Mouse (Mus musculus) embryonic facial prominence, embryonic 11.5 days (tissue): ENCODE results near the gene Txndc2. TPM values are rescaled to one million over a fixed set of nuclear protein-coding genes. Genes with fewer than 3 reads are reported as not detected.

Experiments
- ATAC-seq: fragments of 200-750 bp; cut with Nextera tagmentation; replicated peaks from 2 replicates; pipeline ENCODE4 v1.8.0; 2017; ENCODE audit warnings: low read depth; ENCODE audit not compliant: insufficient number of reproducible peaks, low FRiP score, low TSS enrichment
- DNase-seq: peaks from one replicate; pipeline ENCODE4 v3.0.0-alpha.2; 2015; ENCODE audit warnings: low spot score
- H3K27ac ChIP-seq: fragments of 300-500 bp; sonication (generic); replicated peaks from 2 replicates; pipeline ENCODE4 v1.5.1; 2014; ENCODE audit warnings: mild to moderate bottlenecking, low read depth, low read length, control low read depth
- H3K27me3 ChIP-seq: fragments of 300-500 bp; sonication (generic); 2 replicates; pipeline ENCODE4 v1.6.1; 2014; ENCODE audit warnings: mild to moderate bottlenecking, low read length, moderate library complexity, mixed read lengths; ENCODE audit not compliant: control insufficient read depth, insufficient read depth
- H3K36me3 ChIP-seq: fragments of 300-500 bp; sonication (generic); replicated peaks from 2 replicates; pipeline ENCODE4 v1.6.1; 2014; ENCODE audit warnings: low read depth, mild to moderate bottlenecking, low read length, moderate library complexity, mixed read lengths; ENCODE audit not compliant: control insufficient read depth, insufficient read depth
- H3K4me1 ChIP-seq: fragments of 300-500 bp; sonication (generic); 2 replicates; pipeline ENCODE4 v1.6.1; 2014; ENCODE audit warnings: low read length, mixed read lengths; ENCODE audit not compliant: control insufficient read depth, insufficient read depth
- H3K4me2 ChIP-seq: fragments of 300-500 bp; sonication (generic); 2 replicates; pipeline ENCODE4 v1.6.1; 2014; ENCODE audit warnings: low read depth, mild to moderate bottlenecking, control low read depth, low read length, moderate library complexity
- H3K4me3 ChIP-seq: fragments of 300-500 bp; sonication (generic); 2 replicates; pipeline ENCODE4 v1.5.1; 2014; ENCODE audit warnings: low read depth, low read length, control low read depth
- H3K9ac ChIP-seq: fragments of 300-500 bp; sonication (generic); replicated peaks from 2 replicates; pipeline ENCODE4 v1.6.1; 2014; ENCODE audit warnings: mild to moderate bottlenecking, control low read depth, low read length
- H3K9me3 ChIP-seq: fragments of 300-500 bp; sonication (generic); replicated peaks from 2 replicates; pipeline ENCODE4 v1.6.1; 2016; ENCODE audit warnings: mild to moderate bottlenecking, low read length, inconsistent platforms, mixed read lengths; ENCODE audit not compliant: control insufficient read depth
- WGBS: fragments of 180-500 bp; shearing (Covaris S2); extraction: QIAGEN DNeasy Blood & Tissue Kit; methylation state at CpG from one replicate; pipeline ENCODE4 v1.1.7; 2014; 5-methylcytosine and 5-hydroxymethylcytosine counted together
- polyA plus RNA-seq: library from polyadenylated mRNA; unstranded; fragments of >200 nt; fragmentation: Nextera tagmentation; extraction: Ambion mirVana; gene quantifications from 2 replicates; pipeline ENCODE4 v1.2.1, GENCODE M21; 2014

Gene Txndc2
- polyA plus RNA-seq, 1 experiment from 2014 or later, result 0.38 TPM

- Histone ChIP-seq H3K36me3 (0 out of 2 replicates have a peak, but pooled peaks cover 2% of the 10 kb centered on the region), H3K9me3 (no peaks in the 10 kb centered on the region), H3K4me2 (no peak overlapping the region), H3K9ac (no peak overlapping the region), H3K27ac (no peak overlapping the region), H3K27me3 (no peaks in the 10 kb centered on the region), H3K4me1 (peaks cover 3% of the 10 kb centered on the region; the same call in 1 of the 2 replicates), H3K4me3 (no peak overlapping the region)
- DNase-seq (peak; percentile 16), ATAC-seq (no peak)
- WGBS, result 51% methylated on average over 7 of the region's 7 CpGs
Measured at GRCm38 (mm10) chr17:65607574-65608311, 34.2 kb downstream of the Txndc2 start.

DNA sequence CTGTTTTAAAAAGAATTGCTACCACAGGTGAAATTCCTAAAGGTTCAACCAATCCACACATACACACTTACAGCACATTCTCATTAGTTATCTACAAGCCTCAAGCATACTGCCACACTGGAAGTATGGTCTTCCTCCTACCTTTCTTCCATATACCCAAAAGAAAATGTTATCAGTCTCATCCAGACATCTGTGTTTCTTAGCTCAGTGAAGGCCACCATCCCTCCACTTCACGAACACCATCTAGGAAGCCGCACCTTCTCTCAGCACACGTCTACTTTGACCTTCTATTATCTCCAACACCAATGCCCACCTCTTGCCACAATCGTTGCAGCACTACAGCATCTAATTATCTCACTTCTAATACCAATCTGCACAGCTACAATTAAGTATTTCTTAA, 36.0 kb downstream of the Txndc2 start:
- Histone ChIP-seq H3K4me1 (peaks cover 3% of the 10 kb centered on the region; the same call in 1 of the 2 replicates), H3K4me3 (no peak overlapping the region), H3K9me3 (no peaks in the 10 kb centered on the region), H3K9ac (no peak overlapping the region), H3K27ac (no peak overlapping the region), H3K27me3 (no peaks in the 10 kb centered on the region), H3K36me3 (0 out of 2 replicates have a peak, but pooled peaks cover 2% of the 10 kb centered on the region), H3K4me2 (no peak overlapping the region)
- DNase-seq (no peak), ATAC-seq (no peak)
- 89% methylated on average over 4 of the region's 4 CpGs for WGBS

GRCm38 (mm10) chr17:65604892-65605291, 37.1 kb downstream of the Txndc2 start:
- Histone ChIP-seq H3K27ac (no peak overlapping the region), H3K9ac (no peak overlapping the region), H3K27me3 (no peaks in the 10 kb centered on the region), H3K36me3 (0 out of 2 replicates have a peak, but pooled peaks cover 2% of the 10 kb centered on the region), H3K4me3 (no peak overlapping the region), H3K4me2 (no peak overlapping the region), H3K9me3 (no peaks in the 10 kb centered on the region), H3K4me1 (peaks cover 3% of the 10 kb centered on the region; the same call in 1 of the 2 replicates)
- DNase-seq (no peak), ATAC-seq (no peak)

GRCm38 (mm10) chr17:65604315-65604714, 37.7 kb downstream of the Txndc2 start:
- Histone ChIP-seq H3K4me1 (peaks cover 3% of the 10 kb centered on the region; the same call in 1 of the 2 replicates), H3K27me3 (no peaks in the 10 kb centered on the region), H3K36me3 (0 out of 2 replicates have a peak, but pooled peaks cover under 1% of the 10 kb centered on the region), H3K9me3 (no peaks in the 10 kb centered on the region), H3K9ac (no peak overlapping the region), H3K27ac (no peak overlapping the region), H3K4me2 (no peak overlapping the region), H3K4me3 (no peak overlapping the region)
- DNase-seq, result no peak
- no peak for ATAC-seq

GRCm38 (mm10) chr17:65597857-65598486, 44.0 kb downstream of the Txndc2 start:
- no peak overlapping the region for H3K9ac ChIP-seq
- 84% methylated on average over 3 of the region's 3 CpGs for WGBS
- no peaks in the 10 kb centered on the region for H3K36me3 ChIP-seq
- H3K4me2 ChIP-seq, result no peak overlapping the region
- DNase-seq (no peak), ATAC-seq (0 out of 2 replicates have a peak, but pooled peaks have one; percentile 18)
- no peak overlapping the region for H3K27ac ChIP-seq
- no peaks in the 10 kb centered on the region for H3K9me3 ChIP-seq
- no peaks in the 10 kb centered on the region for H3K27me3 ChIP-seq
- no peaks in the 10 kb centered on the region for H3K4me1 ChIP-seq
- H3K4me3 ChIP-seq, result no peak overlapping the region

DNA sequence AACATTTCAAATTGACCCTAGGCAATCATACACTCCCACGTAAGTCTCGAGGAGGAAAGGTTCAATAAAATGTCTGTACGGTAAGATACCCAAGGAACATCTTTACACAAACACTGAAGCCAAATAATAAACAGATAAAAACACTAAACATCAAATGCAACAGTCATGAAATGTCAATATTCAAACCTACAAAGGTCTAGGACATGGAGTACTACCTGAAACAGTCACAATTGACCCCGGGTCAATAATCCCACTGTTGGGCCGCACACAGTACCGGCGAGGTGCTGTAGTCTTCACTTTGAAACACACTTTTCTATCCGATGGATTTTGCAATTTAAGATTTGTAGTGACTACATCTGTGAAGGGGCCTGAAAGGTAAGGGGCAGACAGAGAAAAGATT, 47.3 kb downstream of the Txndc2 start:
- no peak overlapping the region for H3K9ac ChIP-seq
- H3K27ac ChIP-seq, result no peak overlapping the region
- ATAC-seq, result no peak
- no peaks in the 10 kb centered on the region for H3K36me3 ChIP-seq
- DNase-seq, result no peak
- no peak overlapping the region for H3K4me3 ChIP-seq
- H3K9me3 ChIP-seq, result no peaks in the 10 kb centered on the region
- H3K27me3 ChIP-seq, result no peaks in the 10 kb centered on the region
- H3K4me2 ChIP-seq, result no peak overlapping the region
- no peaks in the 10 kb centered on the region for H3K4me1 ChIP-seq
- WGBS, result 95% methylated on average over 8 of the region's 8 CpGs

Other genes starting within 250 kb of the Txndc2 start
- 0.13 TPM in 1 of 2 replicates, not detected in the other for gene Tmem232, start 101.4 kb downstream of the Txndc2 start, polyA plus RNA-seq
- 236 and 260 TPM in 2 replicates for gene Vapa, start 28.6 kb downstream of the Txndc2 start, polyA plus RNA-seq
- gene Rab31, start 130.6 kb upstream of the Txndc2 start, polyA plus RNA-seq, result 70.8 and 80.5 TPM in 2 replicates
- 63.5 and 65.1 TPM in 2 replicates for gene Ppp4r1, start 140.4 kb upstream of the Txndc2 start, polyA plus RNA-seq
- 47.8 and 48.4 TPM in 2 replicates for gene Ralbp1, start 243.6 kb upstream of the Txndc2 start, polyA plus RNA-seq